ENCODE assay signal across 18 mouse cellular contexts in genomic region chr8:77805657-77806056, GRCm38 (mm10).
DNase-seq lines count a peak whose midpoint lies in the region.
"Had no signal": no experiment of that assay in that cellular context is flagged by ENCODE, and none has a peak within 500 bp of the region (broad histone marks: within the 10 kb centered on the region; RNA-seq: fewer than 3 reads in every experiment).

No protein-coding gene starts in this region.

- no peak overlapping the region for H3K4me3 ChIP-seq in embryonic facial prominence, embryonic 10.5 days
- H3K4me3 ChIP-seq: forebrain, embryonic 15.5 days; heart, adult 2 months; heart, embryonic 15.5 days; hindbrain, embryonic 10.5 days had no signal

- peak; percentile 74 for DNase-seq in heart, adult 11 months
- no peak for DNase-seq in heart, postnatal 14 days
- peak; percentile 9 for DNase-seq in urinary bladder, postnatal 14 days (ENCODE audit: low spot score)
- no peak for DNase-seq in urinary bladder, adult 2 months (ENCODE audit: low spot score)
- DNase-seq in embryonic facial prominence, embryonic 10.5 days (ENCODE audit: low spot score): peak; percentile 5
- DNase-seq in ovary, postnatal 10 days (ENCODE audit: low spot score): no peak
- no peak for DNase-seq in adrenal gland, postnatal 25 days
- DNase-seq in kidney, adult 18-20 months: no peak
- DNase-seq: adrenal gland, adult 2 months; cerebellum, adult 2 months; cerebellum, postnatal 10 days; gastrocnemius, postnatal 36 days; heart, adult 2 months had no signal

- WGBS in embryonic facial prominence, embryonic 10.5 days: 78% methylated on average over 6 of the region's 6 CpGs

- no peaks in the 10 kb centered on the region for H3K27me3 ChIP-seq in embryonic facial prominence, embryonic 10.5 days (replicated peaks; ENCODE audit: low read depth, poor library complexity, severe bottlenecking)
- H3K27me3 ChIP-seq: forebrain, embryonic 15.5 days; heart, embryonic 15.5 days had no signal

- no peak overlapping the region for H3K27ac ChIP-seq in embryonic facial prominence, embryonic 10.5 days (replicated peaks)
- H3K27ac ChIP-seq: forebrain, embryonic 15.5 days; heart, adult 2 months; heart, embryonic 15.5 days; hindbrain, embryonic 10.5 days; hindbrain, embryonic 14.5 days had no signal

- intact Hi-C loops in heart, postnatal 14 days (cut with DNase I): no loop called here

- H3K9me3 ChIP-seq in embryonic facial prominence, embryonic 10.5 days: 0 out of 2 replicates have a peak, but pooled peaks cover 3% of the 10 kb centered on the region
- H3K9me3 ChIP-seq: forebrain, embryonic 15.5 days; G1E; heart, embryonic 15.5 days; hindbrain, embryonic 10.5 days had no signal

- no peaks in the 10 kb centered on the region for H3K36me3 ChIP-seq in embryonic facial prominence, embryonic 10.5 days (replicated peaks)
- H3K36me3 ChIP-seq: forebrain, embryonic 15.5 days; G1E; heart, embryonic 15.5 days; hindbrain, embryonic 10.5 days had no signal

- peaks cover 8% of the 10 kb centered on the region; the same call in 1 of the 2 replicates for H3K4me1 ChIP-seq in embryonic facial prominence, embryonic 10.5 days
- H3K4me1 ChIP-seq: forebrain, embryonic 15.5 days; hindbrain, embryonic 10.5 days had no signal

Comparison
In these comparisons a context has a peak if more than half of its experiments do, and no peak if none do; other contexts are left out.
1. DNase-seq: peak in heart, adult 11 months (single experiment), urinary bladder, postnatal 14 days (single experiment) and embryonic facial prominence, embryonic 10.5 days (single experiment); none in heart, postnatal 14 days (0 of 2), urinary bladder, adult 2 months (single experiment), ovary, postnatal 10 days (single experiment), adrenal gland, postnatal 25 days (single experiment) and kidney, adult 18-20 months (single experiment).